Mouse (Mus musculus): ENCODE data around the gene Tmem255b.

GRCm38 (mm10) chr8:13448145-13448544 is 13.2 kb downstream of the Tmem255b start:
- TF ChIP-seq POLR2A (IDR thresholded peaks at IDR 0.05; ENCODE audit: extremely low read depth, insufficient read depth, low read length): no peak
- TF ChIP-seq CTCF (IDR thresholded peaks at IDR 0.05; ENCODE audit: extremely low read depth, insufficient read depth, low read length): no peak
